Mouse (Mus musculus) neural tube, embryonic 10.5 days (tissue): ENCODE results near the gene Nxpe5.

Experiments used
- DNase-seq: peaks from one replicate; pipeline ENCODE4 v3.0.0-alpha.2; 2017; ENCODE audit warnings: low spot score; ENCODE audit errors: extremely low spot score

Gene Nxpe5

DNA sequence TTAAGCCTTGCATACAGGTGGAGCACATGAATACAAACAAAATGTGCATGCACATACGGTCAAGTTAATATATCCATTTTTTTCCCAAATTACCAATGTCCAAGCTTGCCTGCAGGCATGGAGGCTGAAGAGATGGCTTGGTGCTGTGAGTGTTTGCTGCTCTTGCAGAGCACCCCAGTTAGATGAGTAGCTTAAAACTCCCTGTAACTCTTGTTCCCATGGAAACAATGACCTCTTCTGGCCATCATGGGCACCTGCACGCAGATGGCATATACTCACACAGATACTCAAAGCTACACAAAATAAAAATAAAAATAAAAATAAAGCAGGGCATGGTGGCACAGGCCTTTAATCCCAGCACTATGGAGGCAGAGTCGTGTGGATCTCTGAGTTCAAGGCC lies 27.4 kb downstream of the Nxpe5 start:
- no peak for DNase-seq

DNA sequence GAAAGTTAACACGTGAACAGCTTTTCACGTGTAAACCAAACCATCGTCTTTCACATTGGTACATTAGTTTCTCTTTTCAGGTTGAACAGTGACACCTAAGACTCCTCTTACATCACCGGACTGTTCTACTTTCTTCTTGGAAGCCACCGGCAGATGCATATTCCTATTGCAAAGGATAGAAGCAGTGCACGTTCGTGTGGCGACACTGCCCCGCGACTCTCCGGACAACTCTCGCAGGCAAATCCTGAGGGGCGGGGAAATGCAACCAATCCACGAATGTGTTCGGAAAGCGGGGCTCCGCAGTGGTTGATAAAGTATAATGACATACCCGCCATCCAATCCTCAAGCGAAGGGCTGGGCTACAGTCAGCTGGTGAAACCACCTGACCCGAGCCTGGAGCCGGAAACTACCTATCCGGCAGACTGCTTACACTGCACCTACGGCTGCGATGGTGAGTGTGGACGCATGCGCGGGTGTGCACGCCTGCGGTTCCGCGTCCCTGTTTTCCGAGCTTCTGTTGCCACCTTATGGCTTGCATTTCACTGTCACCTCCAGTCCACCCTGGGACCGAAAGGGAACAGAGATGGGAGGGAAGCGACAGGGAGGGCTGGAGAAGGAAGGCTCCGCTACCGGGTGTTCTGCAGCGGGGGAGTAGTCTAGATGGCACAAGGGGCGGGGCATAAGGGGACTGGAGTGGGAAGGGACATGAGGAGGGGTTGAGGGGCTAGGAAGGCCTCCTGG lies 29.8 kb downstream of the Nxpe5 start, which contains the start of gene Lamtor4:
TSS of gene Lamtor4 (plus strand) at position 130 of the 741 bp plus-strand sequence.
- DNase-seq, result peak; percentile 86

DNA sequence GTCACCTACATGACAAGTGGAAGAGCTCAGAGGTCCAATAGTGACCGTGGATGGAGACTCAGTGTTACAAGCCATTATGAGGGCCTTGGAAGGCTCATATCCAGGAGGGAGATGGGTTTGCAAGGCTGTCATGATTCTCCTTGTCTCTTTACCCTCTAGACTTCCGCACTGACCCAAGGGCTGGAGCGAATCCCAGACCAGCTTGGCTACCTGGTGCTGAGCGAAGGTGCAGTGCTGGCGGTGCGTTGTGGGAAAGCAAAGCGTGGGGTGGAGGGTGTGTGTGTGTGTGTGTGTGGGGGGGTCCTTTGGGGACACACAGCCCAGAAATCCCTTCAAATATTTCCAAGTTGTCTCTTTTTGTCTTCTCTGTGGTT lies 30.4 kb downstream of the Nxpe5 start:
- no peak for DNase-seq

DNA sequence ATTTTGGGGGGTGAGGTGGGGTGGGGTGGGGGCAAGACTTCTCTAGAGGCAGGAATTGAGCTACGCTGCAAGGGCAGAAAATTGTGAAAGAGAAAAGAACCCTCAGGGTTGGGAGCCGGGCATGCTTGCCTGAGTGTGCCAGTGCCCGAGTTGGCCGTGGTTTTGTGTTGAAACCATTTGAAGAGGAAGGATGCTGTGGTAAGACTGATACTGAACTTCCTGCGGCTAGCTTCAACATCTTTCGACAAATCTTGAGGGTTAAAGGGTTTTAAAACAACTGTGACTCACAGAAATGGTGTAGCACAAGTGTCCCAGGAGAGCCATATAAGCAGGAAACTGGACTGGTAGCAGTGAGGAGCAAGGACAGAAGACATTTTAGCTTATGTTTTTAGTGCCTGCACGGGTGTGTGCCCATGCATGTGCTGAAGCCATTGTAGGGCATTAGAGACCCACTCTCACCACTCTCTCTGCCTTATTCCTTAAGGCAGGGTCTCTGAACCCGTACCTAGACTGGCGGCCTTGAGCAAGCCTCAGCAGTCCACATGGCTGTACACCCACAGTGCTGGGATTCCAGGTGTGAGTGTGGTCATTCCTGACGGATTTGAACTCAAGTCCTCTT lies 31.4 kb downstream of the Nxpe5 start:
- no peak for DNase-seq

DNA sequence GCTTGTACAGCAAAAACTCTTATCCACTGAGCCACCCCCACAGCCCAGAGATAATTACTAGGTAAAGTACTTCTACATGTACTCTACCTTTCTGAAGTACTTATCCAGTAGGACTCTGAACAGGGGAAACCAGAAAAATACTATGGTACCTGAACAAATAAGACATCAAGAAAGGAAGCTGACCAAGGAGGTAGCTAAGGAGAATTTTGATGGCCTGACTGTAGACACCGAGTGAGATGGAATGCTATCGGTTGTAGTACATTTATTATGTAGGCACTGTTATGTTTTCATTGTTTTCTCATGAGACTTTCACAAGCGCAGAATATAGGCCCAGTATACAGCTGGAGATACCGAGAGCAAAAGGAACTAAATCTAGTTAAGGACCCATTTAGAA lies 31.9 kb downstream of the Nxpe5 start:
- DNase-seq, result no peak

DNA sequence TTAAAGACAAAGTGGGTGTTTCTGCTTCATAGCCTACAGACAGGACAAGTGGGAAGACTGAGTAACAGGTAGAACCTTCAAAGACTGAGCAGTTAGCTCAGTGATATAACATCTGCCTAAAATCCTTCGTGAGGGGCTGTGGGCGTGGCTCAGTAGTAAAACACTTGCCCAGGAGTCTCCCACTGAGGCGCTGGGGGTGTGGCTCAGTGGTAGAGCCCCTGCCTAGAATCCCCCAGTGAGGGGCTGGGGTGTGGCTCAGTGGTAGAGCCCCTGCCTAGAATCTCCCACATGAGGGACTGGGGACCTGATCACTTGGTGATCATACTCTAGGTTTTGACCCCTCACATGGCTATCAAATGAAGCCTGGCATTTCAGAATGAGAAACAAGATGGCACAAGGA lies 32.4 kb downstream of the Nxpe5 start:
- DNase-seq, result no peak

DNA sequence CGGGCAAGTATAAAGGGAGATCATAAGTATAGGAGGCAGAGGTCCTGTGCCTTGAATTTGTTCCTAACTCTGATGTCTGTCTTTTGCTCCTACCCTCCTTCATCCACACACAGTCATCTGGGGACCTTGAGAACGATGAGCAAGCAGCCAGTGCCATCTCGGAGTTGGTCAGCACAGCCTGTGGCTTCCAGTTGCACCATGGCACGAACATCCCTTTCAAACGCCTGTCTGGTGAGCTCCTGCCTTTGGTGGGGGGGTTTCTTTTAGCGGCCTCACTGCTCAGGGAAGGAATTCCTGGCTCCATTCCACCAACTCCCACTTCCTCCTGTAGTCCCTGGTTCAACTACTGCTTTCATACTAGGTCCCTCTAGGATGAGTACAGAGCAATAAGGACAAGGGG lies 32.8 kb downstream of the Nxpe5 start:
- no peak for DNase-seq

DNA sequence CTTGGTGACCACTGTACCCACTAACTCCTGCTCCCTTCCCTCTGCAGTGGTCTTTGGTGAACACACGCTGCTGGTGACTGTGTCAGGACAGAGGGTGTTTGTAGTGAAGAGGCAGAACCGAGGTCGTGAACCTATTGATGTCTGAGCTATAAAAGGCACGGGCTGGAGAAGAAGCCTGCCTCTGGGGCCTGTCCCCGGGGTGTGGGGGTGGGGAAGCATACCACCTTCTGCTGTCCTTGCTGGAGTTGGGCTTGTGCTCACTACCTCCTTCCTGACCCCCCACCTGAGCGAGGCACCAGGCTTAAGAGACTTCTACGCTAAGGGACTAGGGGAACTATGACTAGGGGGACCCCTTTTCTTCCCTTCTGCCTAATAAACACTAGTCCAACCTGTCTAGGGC lies 33.3 kb downstream of the Nxpe5 start:
- DNase-seq, result no peak

DNA sequence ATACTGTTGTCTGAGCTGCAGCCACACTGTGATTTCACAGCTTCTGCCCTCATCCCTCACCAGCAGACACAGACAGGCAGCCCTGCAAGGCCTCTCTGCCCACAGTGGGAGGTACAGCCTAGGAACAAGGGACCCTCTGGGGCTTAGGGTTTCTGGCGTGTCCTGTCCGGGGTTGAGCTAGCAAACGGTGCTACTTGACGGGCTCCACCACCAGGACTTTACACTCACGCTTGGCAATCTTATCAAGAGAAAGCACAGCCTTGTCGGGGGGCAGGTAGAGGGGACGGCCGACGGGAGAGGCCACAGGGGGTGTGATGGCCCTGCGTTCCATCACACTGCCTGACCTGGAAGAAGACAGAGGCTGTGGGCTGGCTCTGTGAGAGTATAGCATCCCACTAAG lies 34.4 kb downstream of the Nxpe5 start:
- DNase-seq, result no peak

DNA sequence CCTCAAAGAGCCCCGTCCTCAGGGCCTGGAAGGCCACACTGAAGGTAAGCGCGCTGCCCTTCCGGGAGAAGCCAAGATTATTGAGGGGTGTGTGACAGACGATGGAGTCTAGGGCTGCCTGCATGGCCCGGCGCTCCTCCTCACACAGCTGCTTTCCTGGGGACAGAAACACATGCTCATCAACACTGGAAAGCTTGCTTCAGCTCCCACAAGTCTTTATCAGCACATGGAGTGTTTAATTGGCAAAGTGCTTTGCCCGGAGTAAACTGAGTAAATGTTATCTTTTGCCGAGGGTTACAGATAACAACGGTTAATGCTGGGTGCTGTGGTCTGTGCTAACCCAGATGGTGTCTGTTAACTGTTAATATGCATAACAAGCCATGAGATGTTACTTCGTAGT lies 35.1 kb downstream of the Nxpe5 start:
- DNase-seq, result no peak

DNA sequence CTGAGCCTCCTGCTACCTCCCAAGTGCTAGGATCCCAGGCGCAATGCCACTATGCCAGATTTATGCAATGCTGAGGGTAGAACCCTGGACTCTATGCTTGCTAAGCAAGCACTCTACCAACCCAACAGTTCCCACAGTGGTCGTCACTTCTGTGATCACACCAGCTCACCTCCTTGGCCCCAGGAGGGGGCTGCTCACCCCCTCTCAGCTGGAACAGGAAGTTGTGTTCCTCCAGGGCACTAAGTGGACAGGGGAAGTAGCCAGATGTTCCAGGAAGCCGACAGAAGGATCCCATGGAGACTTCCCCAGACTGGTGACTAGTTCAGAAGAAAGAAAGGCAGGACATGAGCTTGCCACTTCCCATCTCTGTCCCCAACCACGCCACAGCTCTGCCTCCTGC lies 36.3 kb downstream of the Nxpe5 start:
- DNase-seq, result no peak

DNA sequence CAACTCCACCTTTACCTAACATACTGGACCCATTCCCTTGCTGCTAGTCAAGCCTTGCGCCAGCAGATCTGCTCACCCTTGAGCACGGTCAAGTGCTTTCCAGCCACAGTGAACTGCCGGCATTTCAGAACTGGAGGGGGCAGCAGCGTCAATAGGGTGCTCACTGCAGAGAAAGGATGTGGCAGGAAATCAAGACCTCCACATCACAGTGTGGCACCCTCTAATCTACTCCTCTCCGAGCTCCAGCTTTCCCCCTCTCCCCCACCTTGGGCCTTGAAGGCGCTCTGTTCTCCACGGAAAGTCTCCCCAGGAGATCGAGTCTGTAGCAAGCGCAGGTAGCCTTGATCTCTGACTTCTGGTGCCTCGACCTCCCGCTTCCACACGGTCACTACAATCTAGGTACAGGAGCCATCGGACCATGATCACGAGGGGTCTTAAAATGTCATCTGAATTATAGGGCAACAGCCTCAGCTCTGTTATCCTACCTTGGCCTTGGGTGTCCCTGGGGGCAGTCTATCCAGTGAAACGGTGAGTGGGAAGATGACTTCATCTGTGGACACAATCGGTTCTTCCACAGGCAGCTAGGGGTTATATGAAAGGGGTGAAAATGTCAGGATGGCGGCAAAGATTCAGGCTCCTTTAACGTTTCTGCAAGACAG lies 37.0 kb downstream of the Nxpe5 start:
- DNase-seq, result no peak

DNA sequence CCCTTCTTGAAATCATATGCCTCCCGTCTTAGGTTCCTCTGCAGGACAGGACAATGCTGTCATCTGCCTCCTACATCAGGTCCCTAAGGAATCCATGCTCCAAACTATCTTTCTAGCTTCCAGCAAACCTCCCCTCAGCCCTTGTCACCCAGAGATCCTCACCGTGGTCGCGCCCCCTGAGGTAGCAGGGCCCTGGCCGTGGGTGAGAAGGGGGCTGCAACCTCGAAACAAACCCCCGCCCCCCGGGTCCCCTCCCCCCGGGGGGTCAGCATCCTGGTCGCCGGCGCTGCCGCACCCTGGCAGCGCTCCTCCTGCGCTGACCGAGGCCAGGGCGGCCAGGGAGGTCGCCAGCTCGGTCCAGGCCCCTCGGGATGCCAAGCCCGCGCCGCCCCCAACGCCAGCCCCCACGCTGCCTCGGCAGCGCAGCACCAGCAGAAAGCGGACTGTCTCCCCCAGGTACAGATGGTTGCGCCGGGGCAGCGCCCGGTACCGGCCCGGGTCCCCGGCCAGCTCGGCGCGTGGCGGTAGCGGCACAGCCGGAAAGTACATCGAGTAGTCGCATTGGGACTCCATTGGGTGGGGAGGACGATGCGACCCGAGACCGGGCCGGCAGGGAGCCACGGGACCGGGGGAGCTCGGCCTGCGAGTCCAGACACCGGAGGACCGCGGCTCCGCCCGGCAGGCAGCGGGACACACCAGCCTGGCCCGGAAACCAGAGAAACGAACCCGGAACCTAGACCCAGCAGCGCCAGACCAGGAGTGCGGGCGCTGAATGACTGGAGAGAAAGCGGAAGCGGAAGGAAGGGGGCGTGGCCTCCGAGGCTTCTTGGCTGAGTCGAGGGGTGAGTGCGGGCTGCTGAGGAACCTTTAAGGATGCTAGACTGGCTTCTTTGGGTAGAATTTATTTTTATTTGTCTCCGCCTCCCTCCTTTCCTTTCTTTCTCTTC lies 37.8 kb downstream of the Nxpe5 start, which contains the start of gene BC037034:
TSS of gene BC037034 (minus strand) at position 774 of the 947 bp plus-strand sequence.
- DNase-seq, result peak; percentile 91

DNA sequence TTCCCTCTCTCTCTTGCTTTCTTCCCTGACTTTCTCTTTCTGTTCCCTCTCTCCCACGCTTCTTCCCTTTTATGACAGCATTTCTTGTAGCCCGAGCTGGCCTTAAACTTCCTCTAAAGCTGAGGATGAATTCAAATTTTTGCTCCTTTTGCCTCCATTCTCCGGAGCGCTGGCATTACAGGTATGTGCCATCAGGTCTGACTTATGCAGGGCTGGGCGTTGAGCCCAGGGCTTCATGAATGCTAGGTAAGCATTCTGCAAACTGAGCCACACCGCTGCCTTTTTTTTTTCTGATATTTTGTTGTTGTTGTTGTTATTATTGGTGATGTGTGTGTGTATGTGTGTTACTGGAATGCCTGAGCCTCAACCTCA lies 38.5 kb downstream of the Nxpe5 start:
- DNase-seq, result no peak

DNA sequence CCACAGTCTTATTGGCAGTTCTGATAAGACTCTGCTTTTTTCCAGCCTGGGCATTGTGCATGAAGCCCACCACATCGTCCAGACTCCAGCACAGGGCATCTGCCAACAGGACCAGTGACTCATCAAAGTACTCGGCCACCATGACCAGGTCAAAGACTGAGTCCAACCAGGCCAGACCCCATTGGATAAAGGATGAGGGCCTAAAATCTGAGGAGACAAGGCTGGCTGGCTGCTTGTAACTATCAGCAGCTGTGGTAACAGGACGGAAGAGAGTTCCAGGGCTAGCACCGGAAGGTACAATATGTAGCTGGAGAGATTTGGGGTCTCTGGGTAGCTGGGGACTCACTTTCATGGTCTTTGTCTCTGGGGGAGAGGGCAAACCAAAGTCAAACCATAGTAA lies 40.0 kb downstream of the Nxpe5 start:
- DNase-seq, result no peak

DNA sequence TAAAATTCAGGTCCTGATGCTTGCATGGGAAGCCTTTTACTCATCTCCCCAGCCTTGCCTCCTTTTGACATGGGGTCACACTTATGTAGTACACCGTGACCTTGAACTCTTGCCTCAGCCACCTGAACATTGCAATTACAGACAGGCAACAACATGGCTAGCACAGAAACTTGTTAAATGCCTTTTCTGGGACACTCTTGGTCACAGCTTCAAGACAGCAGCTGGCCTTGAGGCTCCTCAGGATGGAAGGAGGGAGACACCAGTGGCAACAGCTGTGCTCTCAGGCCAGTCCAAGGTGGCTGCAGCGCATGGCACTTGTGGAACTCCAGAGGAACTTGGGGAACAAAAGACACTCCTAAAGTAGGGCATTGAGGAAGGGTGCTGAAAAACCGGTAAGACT lies 41.4 kb downstream of the Nxpe5 start:
- no peak for DNase-seq

DNA sequence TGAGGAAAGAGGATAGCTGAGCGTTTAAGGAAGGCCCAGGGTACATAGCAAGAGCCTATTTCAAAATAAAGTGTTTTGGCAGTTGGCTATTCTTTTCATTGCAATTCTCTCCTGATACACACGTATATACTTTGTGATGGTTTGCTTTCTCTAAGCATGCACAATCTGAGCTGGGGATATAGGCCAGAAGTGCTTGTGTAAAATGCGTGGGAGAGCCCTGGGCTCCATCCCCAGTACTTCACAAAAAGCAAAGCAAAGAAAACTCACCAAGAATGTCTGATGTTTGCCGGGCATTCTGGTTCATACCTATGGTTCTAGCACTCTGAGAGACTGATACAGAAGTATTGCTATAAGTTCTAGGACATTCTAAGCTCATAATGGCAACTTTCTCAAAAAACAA lies 43.3 kb downstream of the Nxpe5 start:
- DNase-seq, result no peak

DNA sequence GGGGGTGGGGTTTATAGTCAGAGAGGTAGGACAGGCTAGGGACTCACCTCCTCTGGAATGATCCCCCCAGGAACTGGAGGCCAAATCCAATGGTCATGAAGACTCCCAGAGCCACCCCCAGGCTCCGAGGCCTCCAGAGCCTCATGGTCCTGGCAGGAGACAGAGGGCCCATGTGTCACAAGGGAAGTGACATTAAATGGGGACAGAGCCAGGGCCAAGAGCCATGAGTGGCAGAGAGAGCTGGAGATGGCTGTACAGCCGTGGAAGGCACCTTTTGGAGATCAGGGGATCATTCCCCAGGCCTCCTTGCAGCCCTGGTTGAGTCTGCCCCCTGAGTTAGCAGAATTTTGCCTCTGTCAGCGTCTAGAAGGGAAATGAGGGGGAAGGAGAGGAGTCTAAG lies 45.5 kb downstream of the Nxpe5 start:
- DNase-seq, result no peak

DNA sequence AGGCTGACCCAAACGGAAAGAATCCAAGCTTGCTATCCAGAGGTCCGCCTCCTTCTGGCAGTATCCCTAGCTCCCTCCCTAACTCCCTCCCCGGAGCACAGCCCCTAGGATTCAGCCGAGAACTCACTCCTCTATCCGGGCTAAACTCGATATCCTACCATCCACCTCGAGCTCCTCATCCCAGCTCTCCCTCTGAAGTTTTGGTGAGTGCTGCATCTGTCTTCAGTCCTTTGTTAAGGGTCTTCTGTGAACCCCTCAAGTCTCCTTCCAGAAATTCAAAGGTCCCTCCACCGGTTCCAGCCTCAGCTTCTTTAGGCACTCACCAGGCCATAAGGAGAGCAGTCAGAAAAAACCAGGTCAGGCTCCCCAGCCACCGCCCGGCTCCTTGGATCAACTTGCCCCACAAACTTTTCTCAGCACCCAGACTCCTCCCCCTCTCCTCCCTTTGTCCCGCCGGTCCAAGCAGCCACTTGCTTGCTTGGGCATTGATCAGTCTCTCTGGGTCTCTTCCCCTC lies 46.8 kb downstream of the Nxpe5 start, which contains the start of gene Gal3st4:
TSS of gene Gal3st4 (minus strand) at position 432 of the 515 bp plus-strand sequence.
- peak; percentile 62 for DNase-seq

DNA sequence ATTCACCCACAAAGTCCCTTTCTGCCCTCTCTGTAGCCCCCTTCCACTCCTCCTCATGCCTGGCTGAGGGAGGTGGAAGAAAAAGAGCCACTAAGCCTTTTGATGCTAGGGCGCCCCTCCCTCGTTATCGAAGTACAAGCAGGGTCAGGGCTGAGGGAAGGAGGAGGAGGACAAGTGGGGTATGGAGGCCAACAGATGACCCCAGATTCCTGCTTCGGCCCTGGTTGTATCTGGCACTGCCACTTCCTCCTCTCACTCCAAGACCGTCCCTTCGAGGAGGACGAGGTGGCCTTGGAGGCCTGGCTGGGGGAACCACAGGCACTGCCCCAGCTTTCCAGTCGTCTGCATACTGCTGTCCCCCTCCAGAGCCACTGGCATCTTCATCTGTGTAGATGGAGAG lies 48.5 kb downstream of the Nxpe5 start:
- DNase-seq, result no peak
